Mouse (Mus musculus) cortical plate, adult 2 months (tissue): ENCODE results near the gene Rtn4r.

ENCODE experiments used
- CTCF ChIP-seq: fragments of 200-500 bp; IDR thresholded peaks from 2 replicates; pipeline ENCODE4 v1.5.1; 2011; ENCODE audit warnings: mild to moderate bottlenecking, control low read depth, low read length; ENCODE audit not compliant: insufficient read depth; ENCODE audit errors: extremely low read depth
- POLR2A ChIP-seq: fragments of 200-500 bp; IDR thresholded peaks from 2 replicates; pipeline ENCODE4 v1.6.1; 2011; ENCODE audit warnings: mild to moderate bottlenecking, low read length, control low read depth; ENCODE audit not compliant: insufficient read depth; ENCODE audit errors: extremely low read depth

- TF ChIP-seq CTCF (no peak), POLR2A (no peak)
Observed at GRCm38 (mm10) chr16:18187221-18187620, 59.8 kb downstream of the Rtn4r start.
